Mouse (Mus musculus): ENCODE data around the gene Galt. TPM values are rescaled to one million over a fixed set of nuclear protein-coding genes. Genes with fewer than 3 reads are reported as not detected.

Galt gene
- polyA plus RNA-seq, 1 experiment from 2014 or later = 18.4 TPM

GRCm38 (mm10) chr4:41755338-41756305 is 594 bp downstream of the Galt start, which contains the start of gene Sigmar1:
Gene Sigmar1, minus strand, starts transcription at chr4:41756157.
- peak; percentile 86 for DNase-seq (ENCODE audit: low spot score)
- Histone ChIP-seq H3K9me3 (ENCODE audit: control insufficient read depth, low read length) (no peaks in the 10 kb centered on the region), H3K27me3 (ENCODE audit: control insufficient read depth, insufficient read depth, low read length) (no peaks in the 10 kb centered on the region), H3K4me2 (ENCODE audit: low read depth, low read length, severe bottlenecking) (peak within 1 kb of the TSS; percentile 95), H3K27ac (ENCODE audit: low read depth, low read length) (peak within 1 kb of the TSS; percentile 27; the same call in 1 of the 2 replicates), H3K9ac (ENCODE audit: low read length) (peak within 1 kb of the TSS; percentile 64), H3K4me3 (ENCODE audit: low read depth, low read length) (peak within 1 kb of the TSS; percentile 64), H3K36me3 (ENCODE audit: control insufficient read depth, insufficient read depth, low read length) (no peaks in the 10 kb centered on the region), H3K4me1 (replicated peaks; ENCODE audit: control insufficient read depth, insufficient read depth, low read length) (peaks cover 3% of the 10 kb centered on the region; the same call in 1 of the 2 replicates)
- under 1% methylated on average over 56 of the region's 57 CpGs for WGBS
- peak; percentile 67 for ATAC-seq (replicated peaks; ENCODE audit: low FRiP score)

- DNase-seq (ENCODE audit: low spot score) = peak; percentile 52
- Histone ChIP-seq H3K4me3 (ENCODE audit: low read depth, low read length) (peak overlapping the region; percentile 64), H3K4me1 (replicated peaks; ENCODE audit: control insufficient read depth, insufficient read depth, low read length) (peaks cover 8% of the 10 kb centered on the region), H3K4me2 (ENCODE audit: low read depth, low read length, severe bottlenecking) (peak overlapping the region; percentile 95; the same call in 1 of the 2 replicates), H3K36me3 (ENCODE audit: control insufficient read depth, insufficient read depth, low read length) (no peaks in the 10 kb centered on the region), H3K27ac (ENCODE audit: low read depth, low read length) (no peak overlapping the region), H3K9me3 (ENCODE audit: control insufficient read depth, low read length) (no peaks in the 10 kb centered on the region), H3K27me3 (ENCODE audit: control insufficient read depth, insufficient read depth, low read length) (no peaks in the 10 kb centered on the region), H3K9ac (ENCODE audit: low read length) (no peak overlapping the region; the same call in 1 of the 2 replicates)
- 78% methylated on average over 8 of the region's 8 CpGs for WGBS
- ATAC-seq (replicated peaks; ENCODE audit: low FRiP score) = no peak
Observed at GRCm38 (mm10) chr4:41756440-41756839, 1.4 kb downstream of the Galt start.

- peaks cover 11% of the 10 kb centered on the region for H3K4me1 ChIP-seq (replicated peaks; ENCODE audit: control insufficient read depth, insufficient read depth, low read length)
- DNase-seq (ENCODE audit: low spot score) = peak; percentile 37
- H3K9me3 ChIP-seq (ENCODE audit: control insufficient read depth, low read length) = no peaks in the 10 kb centered on the region
- no peak overlapping the region for H3K4me3 ChIP-seq (ENCODE audit: low read depth, low read length)
- H3K36me3 ChIP-seq (ENCODE audit: control insufficient read depth, insufficient read depth, low read length) = no peaks in the 10 kb centered on the region
- no peak for ATAC-seq (replicated peaks; ENCODE audit: low FRiP score)
- no peaks in the 10 kb centered on the region for H3K27me3 ChIP-seq (ENCODE audit: control insufficient read depth, insufficient read depth, low read length)
- H3K27ac ChIP-seq (ENCODE audit: low read depth, low read length) = no peak overlapping the region
- H3K9ac ChIP-seq (ENCODE audit: low read length) = no peak overlapping the region
- WGBS = 94% methylated on average over 13 of the region's 13 CpGs
- H3K4me2 ChIP-seq (ENCODE audit: low read depth, low read length, severe bottlenecking) = no peak overlapping the region
Observed at GRCm38 (mm10) chr4:41757321-41757720, 2.3 kb downstream of the Galt start.

- Histone ChIP-seq H3K9me3 (ENCODE audit: control insufficient read depth, low read length) (no peaks in the 10 kb centered on the region), H3K9ac (ENCODE audit: low read length) (no peak overlapping the region), H3K27ac (ENCODE audit: low read depth, low read length) (no peak overlapping the region), H3K4me1 (replicated peaks; ENCODE audit: control insufficient read depth, insufficient read depth, low read length) (peaks cover 11% of the 10 kb centered on the region), H3K4me3 (ENCODE audit: low read depth, low read length) (no peak overlapping the region), H3K4me2 (ENCODE audit: low read depth, low read length, severe bottlenecking) (no peak overlapping the region), H3K36me3 (ENCODE audit: control insufficient read depth, insufficient read depth, low read length) (no peaks in the 10 kb centered on the region), H3K27me3 (ENCODE audit: control insufficient read depth, insufficient read depth, low read length) (no peaks in the 10 kb centered on the region)
- WGBS = 85% methylated on average over 11 of the region's 11 CpGs
- ATAC-seq (replicated peaks; ENCODE audit: low FRiP score) (no peak), DNase-seq (ENCODE audit: low spot score) (peak; percentile 43)
Observed at GRCm38 (mm10) chr4:41758021-41758420, 3.0 kb downstream of the Galt start.

- Histone ChIP-seq H3K4me3 (ENCODE audit: low read depth, low read length) (no peak overlapping the region), H3K27me3 (ENCODE audit: control insufficient read depth, insufficient read depth, low read length) (no peaks in the 10 kb centered on the region), H3K9ac (ENCODE audit: low read length) (no peak overlapping the region), H3K36me3 (ENCODE audit: control insufficient read depth, insufficient read depth, low read length) (no peaks in the 10 kb centered on the region), H3K27ac (ENCODE audit: low read depth, low read length) (no peak overlapping the region), H3K4me1 (replicated peaks; ENCODE audit: control insufficient read depth, insufficient read depth, low read length) (peaks cover 11% of the 10 kb centered on the region), H3K4me2 (ENCODE audit: low read depth, low read length, severe bottlenecking) (no peak overlapping the region), H3K9me3 (ENCODE audit: control insufficient read depth, low read length) (no peaks in the 10 kb centered on the region)
- no peak for ATAC-seq (replicated peaks; ENCODE audit: low FRiP score)
- 92% methylated on average over 4 of the region's 4 CpGs for WGBS
- no peak for DNase-seq (ENCODE audit: low spot score)
Observed at GRCm38 (mm10) chr4:41758701-41759100, 3.7 kb downstream of the Galt start.

- Histone ChIP-seq H3K36me3 (ENCODE audit: control insufficient read depth, insufficient read depth, low read length) (no peaks in the 10 kb centered on the region), H3K4me1 (replicated peaks; ENCODE audit: control insufficient read depth, insufficient read depth, low read length) (peaks cover 11% of the 10 kb centered on the region), H3K9me3 (ENCODE audit: control insufficient read depth, low read length) (no peaks in the 10 kb centered on the region), H3K27me3 (ENCODE audit: control insufficient read depth, insufficient read depth, low read length) (no peaks in the 10 kb centered on the region), H3K4me3 (ENCODE audit: low read depth, low read length) (no peak overlapping the region), H3K27ac (ENCODE audit: low read depth, low read length) (no peak overlapping the region), H3K9ac (ENCODE audit: low read length) (no peak overlapping the region), H3K4me2 (ENCODE audit: low read depth, low read length, severe bottlenecking) (no peak overlapping the region)
- ATAC-seq (replicated peaks; ENCODE audit: low FRiP score) (no peak), DNase-seq (ENCODE audit: low spot score) (peak; percentile 48)
- WGBS = 88% methylated on average over 9 of the region's 9 CpGs
Observed at GRCm38 (mm10) chr4:41759206-41759605, 4.2 kb downstream of the Galt start.

- peaks cover 11% of the 10 kb centered on the region for H3K4me1 ChIP-seq (replicated peaks; ENCODE audit: control insufficient read depth, insufficient read depth, low read length)
- H3K27ac ChIP-seq (ENCODE audit: low read depth, low read length) = peak overlapping the region; percentile 64
- H3K4me2 ChIP-seq (ENCODE audit: low read depth, low read length, severe bottlenecking) = peak overlapping the region; percentile 48
- H3K36me3 ChIP-seq (ENCODE audit: control insufficient read depth, insufficient read depth, low read length) = no peaks in the 10 kb centered on the region
- ATAC-seq (replicated peaks; ENCODE audit: low FRiP score) = no peak
- H3K9me3 ChIP-seq (ENCODE audit: control insufficient read depth, low read length) = no peaks in the 10 kb centered on the region
- 42% methylated on average over 6 of the region's 6 CpGs for WGBS
- peak overlapping the region; percentile 58 for H3K9ac ChIP-seq (ENCODE audit: low read length)
- DNase-seq (ENCODE audit: low spot score) = peak; percentile 48
- H3K27me3 ChIP-seq (ENCODE audit: control insufficient read depth, insufficient read depth, low read length) = no peaks in the 10 kb centered on the region
- H3K4me3 ChIP-seq (ENCODE audit: low read depth, low read length) = peak overlapping the region; percentile 32
Observed at GRCm38 (mm10) chr4:41759656-41760287, 4.7 kb downstream of the Galt start.

- peaks cover 11% of the 10 kb centered on the region for H3K4me1 ChIP-seq (replicated peaks; ENCODE audit: control insufficient read depth, insufficient read depth, low read length)
- peak overlapping the region; percentile 58 for H3K9ac ChIP-seq (ENCODE audit: low read length)
- peak overlapping the region; percentile 48 for H3K4me2 ChIP-seq (ENCODE audit: low read depth, low read length, severe bottlenecking)
- ATAC-seq (replicated peaks; ENCODE audit: low FRiP score) (peak; percentile 89), DNase-seq (ENCODE audit: low spot score) (peak; percentile 91)
- H3K36me3 ChIP-seq (ENCODE audit: control insufficient read depth, insufficient read depth, low read length) = no peaks in the 10 kb centered on the region
- peak overlapping the region; percentile 64 for H3K27ac ChIP-seq (ENCODE audit: low read depth, low read length)
- no peaks in the 10 kb centered on the region for H3K27me3 ChIP-seq (ENCODE audit: control insufficient read depth, insufficient read depth, low read length)
- H3K4me3 ChIP-seq (ENCODE audit: low read depth, low read length) = peak overlapping the region; percentile 32
- no peaks in the 10 kb centered on the region for H3K9me3 ChIP-seq (ENCODE audit: control insufficient read depth, low read length)
- WGBS = under 1% methylated on average over 15 of the region's 15 CpGs
Observed at GRCm38 (mm10) chr4:41760288-41760721, 5.3 kb downstream of the Galt start.
